Mouse (Mus musculus): ENCODE data around the gene Trim16.

- TF ChIP-seq POLR2A (IDR thresholded peaks at IDR 0.05; ENCODE audit: control insufficient read depth, extremely low read depth, insufficient read depth, low read length, poor library complexity) (no peak), CTCF (IDR thresholded peaks at IDR 0.05; ENCODE audit: borderline replicate concordance, control insufficient read depth, extremely low read depth, insufficient read depth, low read length, poor library complexity) (no peak)
Observed at GRCm38 (mm10) chr11:62827135-62827534, 7.1 kb downstream of the Trim16 start.
